Mouse (Mus musculus) adrenal gland, adult 18-20 months (tissue): Measurements from ENCODE around the gene Slc8a3. TPM values are rescaled to one million over a fixed set of nuclear protein-coding genes. Genes with fewer than 3 reads are reported as not detected.

Experiments used
- microRNA-seq, 2 experiments: library from miRNA; unstranded; fragments of <30 nt; microRNA quantifications; one replicate each; pipeline ENCODE4 v1.2.0; 2021; ENCODE audit warnings: borderline number of aligned reads in 2 of 2
- total RNA-seq, 2 experiments: library from RNA; stranded (reverse); gene quantifications; 1 replicate in 1 of 2; 2 replicates in 1 of 2; pipeline ENCODE4 v1.2.3; 2021

The Slc8a3 gene
- total RNA-seq, 2 experiments from 2014 or later = 0.83 to 0.93 TPM

Small RNAs within 50 kb of the gene (microRNA-seq; reads per million reads assigned to microRNA genes)
- 10.4 to 19.9 reads per million in 2 experiments for gene Mir3067

Other genes starting within 250 kb of the Slc8a3 start
- gene Gm4787, start 46.3 kb upstream of the Slc8a3 start, total RNA-seq = under 1 TPM; 0.80 TPM
- gene Adam4, start 88.8 kb upstream of the Slc8a3 start, total RNA-seq = 1 to 10 TPM; 1.1 to 1.2 TPM
- 100 to 1,000 TPM in 1 of 2 experiments, 10 to 100 TPM in 1; 99.5 to 104 TPM for gene Cox16, start 151.9 kb upstream of the Slc8a3 start, total RNA-seq
- 10 to 100 TPM; 37.2 to 40.4 TPM for gene Gm20498, start 199.7 kb upstream of the Slc8a3 start, total RNA-seq
- 10 to 100 TPM; 30.3 to 32.5 TPM for gene Synj2bp, start 199.7 kb upstream of the Slc8a3 start, total RNA-seq
- not detected for gene Adam21, start 235.3 kb upstream of the Slc8a3 start, total RNA-seq